Mouse (Mus musculus): Measurements from ENCODE around the gene Sfmbt1. TPM values are rescaled to one million over a fixed set of nuclear protein-coding genes. Genes with fewer than 3 reads are reported as not detected.
A peak's percentile ranks its signal among the peaks of the same experiment; 100 is the strongest.

Gene Sfmbt1
- 13.4 and 16.0 TPM in 2 replicates for polyA plus RNA-seq (2015; fragmentation: Nextera tagmentation; extraction: Ambion mirVana)

- H3K4me2 ChIP-seq (replicated peaks): peak within 1 kb of the TSS; percentile 86
- H3K9ac ChIP-seq: peak within 1 kb of the TSS; percentile 55
- no peak for ATAC-seq (ENCODE audit: insufficient number of reproducible peaks, low FRiP score, low TSS enrichment, low read depth)
- no peaks in the 10 kb centered on the region for H3K9me3 ChIP-seq (replicated peaks)
- H3K27me3 ChIP-seq: peaks cover 9% of the 10 kb centered on the region; the same call in 1 of the 2 replicates
- peak within 1 kb of the TSS; percentile 92 for H3K27ac ChIP-seq (replicated peaks)
- H3K4me1 ChIP-seq: 0 out of 2 replicates have a peak, but pooled peaks cover 4% of the 10 kb centered on the region
- H3K36me3 ChIP-seq: no peaks in the 10 kb centered on the region
- WGBS: 2% methylated on average over 87 of the region's 87 CpGs
- peak within 1 kb of the TSS; percentile 89 for H3K4me3 ChIP-seq (replicated peaks)
These were observed at the start of gene Sfmbt1 for GRCm38 (mm10) chr14:30714799-30715617. TSS of gene Sfmbt1 (plus strand) at chr14:30714849.

DNA sequence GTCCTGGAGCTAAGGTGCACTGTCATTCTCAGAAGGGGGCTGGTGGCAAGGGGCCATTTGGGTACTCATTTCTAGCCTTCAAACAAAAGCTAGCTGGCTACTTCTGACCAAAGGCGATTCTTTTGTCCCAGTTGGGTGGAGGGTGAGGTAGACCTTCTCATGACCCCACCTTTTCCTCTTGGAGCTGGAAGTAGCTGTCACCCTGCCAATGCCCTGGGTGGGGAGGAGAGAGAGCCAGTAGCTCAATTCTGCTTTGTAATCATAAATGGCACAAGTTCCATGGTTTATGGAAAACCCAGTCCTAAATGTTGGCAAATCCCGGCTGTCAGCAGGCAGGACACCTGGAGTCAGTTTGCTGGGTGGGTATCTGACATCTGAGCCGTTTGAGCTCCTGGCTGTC lies 48.6 kb upstream of the Sfmbt1 start:
- Histone ChIP-seq H3K9me3 (replicated peaks) (no peaks in the 10 kb centered on the region), H3K27ac (replicated peaks) (no peak overlapping the region), H3K4me1 (no peaks in the 10 kb centered on the region), H3K36me3 (peaks cover 82% of the 10 kb centered on the region), H3K4me3 (replicated peaks) (no peak overlapping the region), H3K4me2 (replicated peaks) (no peak overlapping the region), H3K9ac (no peak overlapping the region), H3K27me3 (no peaks in the 10 kb centered on the region)
- 57% methylated on average over 3 of the region's 3 CpGs for WGBS
- no peak for ATAC-seq (ENCODE audit: insufficient number of reproducible peaks, low FRiP score, low TSS enrichment, low read depth)

DNA sequence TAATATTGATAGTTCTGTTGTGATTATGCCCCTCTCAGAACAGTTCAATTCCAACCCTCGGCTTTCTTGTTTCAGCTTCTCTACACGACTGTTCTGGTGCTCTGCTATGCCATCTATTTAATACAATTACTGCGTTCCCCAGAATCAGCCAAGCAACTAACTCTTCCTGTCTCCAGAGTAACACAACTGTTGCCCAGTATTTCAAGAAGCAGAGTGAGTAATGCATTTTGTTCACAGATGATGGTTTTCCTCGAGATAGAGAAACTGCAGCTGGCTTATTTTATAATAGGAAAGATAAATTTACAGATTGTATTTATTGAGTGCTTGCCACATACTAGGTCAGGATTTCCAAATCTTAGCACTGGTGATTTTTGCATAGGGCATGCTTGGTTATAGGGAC lies 48.0 kb upstream of the Sfmbt1 start:
- no peak overlapping the region for H3K9ac ChIP-seq
- H3K4me1 ChIP-seq: no peaks in the 10 kb centered on the region
- H3K27me3 ChIP-seq: no peaks in the 10 kb centered on the region
- H3K27ac ChIP-seq (replicated peaks): no peak overlapping the region
- no peaks in the 10 kb centered on the region for H3K9me3 ChIP-seq (replicated peaks)
- ATAC-seq (ENCODE audit: insufficient number of reproducible peaks, low FRiP score, low TSS enrichment, low read depth): no peak
- peaks cover 80% of the 10 kb centered on the region for H3K36me3 ChIP-seq
- H3K4me2 ChIP-seq (replicated peaks): no peak overlapping the region
- WGBS: 85% methylated on average over 4 of the region's 4 CpGs
- H3K4me3 ChIP-seq (replicated peaks): no peak overlapping the region

GRCm38 (mm10) chr14:30670161-30670560 lies 44.5 kb upstream of the Sfmbt1 start:
- peaks cover 65% of the 10 kb centered on the region for H3K36me3 ChIP-seq
- WGBS: 89% methylated on average over 6 of the region's 6 CpGs

DNA sequence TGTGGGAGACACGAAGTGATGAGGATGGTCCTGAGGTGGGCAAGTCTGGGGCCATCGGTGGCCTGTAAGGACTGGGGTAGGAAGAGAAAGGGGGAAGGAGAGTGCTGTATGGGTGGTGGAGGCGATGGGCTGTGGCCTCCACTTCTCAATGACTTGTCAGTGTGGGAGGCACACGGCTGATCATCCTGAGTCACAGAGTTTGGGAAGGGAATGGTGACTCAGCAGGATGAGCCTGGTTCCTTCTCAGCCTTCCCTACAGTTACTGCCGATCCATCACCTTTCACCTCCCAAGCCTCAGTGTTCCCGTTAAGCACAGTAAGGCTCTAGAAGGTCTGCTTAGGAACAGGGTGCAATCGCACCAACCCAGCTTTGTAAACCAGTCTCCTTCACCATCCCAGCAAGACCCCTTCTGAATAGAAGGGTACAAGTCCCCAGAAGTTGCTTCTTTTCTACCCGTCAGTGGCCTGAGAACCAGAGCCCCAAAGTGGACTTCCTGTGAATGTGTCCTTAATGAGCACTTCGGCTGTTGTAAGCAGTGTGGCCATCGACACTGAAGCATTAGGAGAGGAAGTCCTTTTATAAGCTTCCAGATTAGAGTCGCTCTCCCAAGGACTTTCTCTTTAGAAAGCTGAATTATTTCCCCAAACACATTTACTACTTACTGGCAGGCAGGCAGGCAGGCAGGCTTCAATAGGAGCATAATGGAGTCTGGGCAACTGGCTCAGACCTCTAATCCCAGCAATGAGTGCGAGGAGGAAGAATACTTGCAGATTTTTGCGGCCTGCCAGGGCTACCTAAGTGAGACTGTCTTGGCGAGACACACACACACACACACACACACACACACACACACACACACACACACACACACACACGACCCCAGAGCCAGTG lies 43.3 kb upstream of the Sfmbt1 start:
- H3K36me3 ChIP-seq: peaks cover 64% of the 10 kb centered on the region
- ATAC-seq (ENCODE audit: insufficient number of reproducible peaks, low FRiP score, low TSS enrichment, low read depth): no peak
- WGBS: 76% methylated on average over 15 of the region's 15 CpGs
- no peaks in the 10 kb centered on the region for H3K27me3 ChIP-seq
- no peak overlapping the region for H3K27ac ChIP-seq (replicated peaks)
- H3K4me3 ChIP-seq (replicated peaks): no peak overlapping the region
- no peaks in the 10 kb centered on the region for H3K9me3 ChIP-seq (replicated peaks)
- H3K4me2 ChIP-seq (replicated peaks): no peak overlapping the region
- H3K4me1 ChIP-seq: no peaks in the 10 kb centered on the region
- no peak overlapping the region for H3K9ac ChIP-seq

More at GRCm38 (mm10) chr14:30670161-30670560, 44.5 kb upstream of the Sfmbt1 start:
- Histone ChIP-seq H3K27me3 (no peaks in the 10 kb centered on the region), H3K4me1 (no peaks in the 10 kb centered on the region), H3K9me3 (replicated peaks) (no peaks in the 10 kb centered on the region), H3K9ac (no peak overlapping the region), H3K4me2 (replicated peaks) (no peak overlapping the region), H3K27ac (replicated peaks) (no peak overlapping the region), H3K4me3 (replicated peaks) (no peak overlapping the region)
- ATAC-seq (ENCODE audit: insufficient number of reproducible peaks, low FRiP score, low TSS enrichment, low read depth): no peak

GRCm38 (mm10) chr14:30671986-30672312 lies 42.7 kb upstream of the Sfmbt1 start:
- H3K4me2 ChIP-seq (replicated peaks): no peak overlapping the region
- no peaks in the 10 kb centered on the region for H3K4me1 ChIP-seq
- no peak overlapping the region for H3K9ac ChIP-seq
- H3K9me3 ChIP-seq (replicated peaks): no peaks in the 10 kb centered on the region
- 9% methylated on average over 3 of the region's 3 CpGs for WGBS
- H3K27ac ChIP-seq (replicated peaks): no peak overlapping the region
- ATAC-seq (ENCODE audit: insufficient number of reproducible peaks, low FRiP score, low TSS enrichment, low read depth): peak; percentile 83
- no peaks in the 10 kb centered on the region for H3K27me3 ChIP-seq
- peaks cover 64% of the 10 kb centered on the region for H3K36me3 ChIP-seq
- H3K4me3 ChIP-seq (replicated peaks): no peak overlapping the region

DNA sequence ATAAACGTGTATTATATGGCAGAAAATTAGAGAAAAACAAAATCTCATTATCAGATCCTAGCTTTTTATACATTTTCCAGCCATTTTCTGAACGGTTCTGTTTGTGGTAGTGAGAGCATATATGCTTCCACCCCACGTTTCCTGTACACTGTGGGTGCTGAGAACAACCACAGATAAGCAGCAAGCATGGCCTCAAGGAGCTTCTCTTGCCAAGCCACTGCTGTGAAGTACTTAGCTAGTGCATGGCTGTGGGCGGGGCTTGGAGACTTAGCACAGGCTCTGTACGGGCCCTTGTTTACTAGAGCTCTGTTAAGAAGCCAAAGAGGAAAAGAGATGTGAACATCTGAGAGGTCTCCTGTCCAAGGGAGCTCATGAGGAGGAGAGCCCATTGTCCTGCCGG lies 39.7 kb upstream of the Sfmbt1 start:
- Histone ChIP-seq H3K27me3 (no peaks in the 10 kb centered on the region), H3K4me2 (replicated peaks) (no peak overlapping the region), H3K4me1 (no peaks in the 10 kb centered on the region), H3K27ac (replicated peaks) (no peak overlapping the region), H3K9me3 (replicated peaks) (no peaks in the 10 kb centered on the region), H3K36me3 (peaks cover 68% of the 10 kb centered on the region), H3K4me3 (replicated peaks) (no peak overlapping the region), H3K9ac (no peak overlapping the region)
- 69% methylated on average over 6 of the region's 6 CpGs for WGBS
- ATAC-seq (ENCODE audit: insufficient number of reproducible peaks, low FRiP score, low TSS enrichment, low read depth): no peak

- Histone ChIP-seq H3K36me3 (peaks cover 71% of the 10 kb centered on the region), H3K27me3 (no peaks in the 10 kb centered on the region), H3K9me3 (replicated peaks) (no peaks in the 10 kb centered on the region), H3K4me3 (replicated peaks) (no peak overlapping the region), H3K4me2 (replicated peaks) (no peak overlapping the region), H3K9ac (no peak overlapping the region), H3K27ac (replicated peaks) (no peak overlapping the region), H3K4me1 (no peaks in the 10 kb centered on the region)
- no peak for ATAC-seq (ENCODE audit: insufficient number of reproducible peaks, low FRiP score, low TSS enrichment, low read depth)
- 83% methylated on average over 3 of the region's 3 CpGs for WGBS
These were observed 32.5 kb upstream of the Sfmbt1 start for GRCm38 (mm10) chr14:30682131-30682530.

GRCm38 (mm10) chr14:30690685-30691084 lies 24.0 kb upstream of the Sfmbt1 start:
- Histone ChIP-seq H3K27ac (replicated peaks) (no peak overlapping the region), H3K4me3 (replicated peaks) (no peak overlapping the region), H3K4me1 (peaks cover 6% of the 10 kb centered on the region; the same call in 1 of the 2 replicates), H3K4me2 (replicated peaks) (no peak overlapping the region), H3K9ac (no peak overlapping the region), H3K36me3 (peaks cover 26% of the 10 kb centered on the region), H3K9me3 (replicated peaks) (no peaks in the 10 kb centered on the region), H3K27me3 (no peaks in the 10 kb centered on the region)
- ATAC-seq (ENCODE audit: insufficient number of reproducible peaks, low FRiP score, low TSS enrichment, low read depth): no peak
- 93% methylated on average over 3 of the region's 3 CpGs for WGBS

- Histone ChIP-seq H3K36me3 (peaks cover 20% of the 10 kb centered on the region), H3K4me1 (peaks cover 7% of the 10 kb centered on the region; the same call in 1 of the 2 replicates), H3K4me2 (replicated peaks) (no peak overlapping the region), H3K9me3 (replicated peaks) (no peaks in the 10 kb centered on the region), H3K4me3 (replicated peaks) (no peak overlapping the region), H3K9ac (no peak overlapping the region), H3K27ac (replicated peaks) (no peak overlapping the region), H3K27me3 (no peaks in the 10 kb centered on the region)
- 83% methylated on average over 6 of the region's 6 CpGs for WGBS
- ATAC-seq (ENCODE audit: insufficient number of reproducible peaks, low FRiP score, low TSS enrichment, low read depth): no peak
These were observed 22.2 kb upstream of the Sfmbt1 start for GRCm38 (mm10) chr14:30692439-30692838.

DNA sequence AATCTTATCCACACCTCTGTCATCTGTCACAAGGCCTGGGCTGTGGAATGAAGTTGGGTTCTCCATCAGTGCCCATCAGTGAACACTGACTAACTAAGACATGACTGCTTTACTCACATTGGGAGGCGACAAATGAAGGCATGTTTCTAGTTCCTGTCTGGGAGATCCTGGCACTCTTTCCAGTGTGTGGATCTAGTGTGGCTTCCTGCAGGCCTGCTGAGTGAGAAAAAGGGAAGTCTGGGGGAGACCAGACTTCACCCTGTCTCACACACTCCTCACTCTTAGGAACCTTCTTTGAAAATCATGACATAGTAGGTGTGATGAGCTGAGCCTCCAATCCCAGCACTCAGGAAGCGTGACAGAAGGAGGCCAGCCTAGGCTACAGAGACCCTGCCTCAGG lies 19.9 kb upstream of the Sfmbt1 start:
- no peaks in the 10 kb centered on the region for H3K27me3 ChIP-seq
- no peak overlapping the region for H3K4me2 ChIP-seq (replicated peaks)
- no peak overlapping the region for H3K27ac ChIP-seq (replicated peaks)
- no peak overlapping the region for H3K4me3 ChIP-seq (replicated peaks)
- WGBS: 87% methylated on average over 2 of the region's 2 CpGs
- no peak overlapping the region for H3K9ac ChIP-seq
- peaks cover 7% of the 10 kb centered on the region; the same call in 1 of the 2 replicates for H3K4me1 ChIP-seq
- H3K9me3 ChIP-seq (replicated peaks): no peaks in the 10 kb centered on the region
- ATAC-seq (ENCODE audit: insufficient number of reproducible peaks, low FRiP score, low TSS enrichment, low read depth): no peak
- H3K36me3 ChIP-seq: peaks cover 13% of the 10 kb centered on the region
